Mouse (Mus musculus) right cerebral cortex, postnatal 36 days (tissue): ENCODE results near the gene Gpr155.

ENCODE experiments used
- DNase-seq, 2 experiments: peaks; one replicate each; pipeline ENCODE4 v3.0.0; 2022; ENCODE audit warnings: low spot score in 2 of 2, mixed read lengths in 1 of 2

The Gpr155 gene

GRCm38 (mm10) chr2:73385641-73386355, 574 bp downstream of the Gpr155 start:
- DNase-seq, result peak; percentile 2 to 10

GRCm38 (mm10) chr2:73385172-73385571, 1.2 kb downstream of the Gpr155 start:
- no peak for DNase-seq

- no peak for DNase-seq
Observed at GRCm38 (mm10) chr2:73380298-73380975, 5.9 kb downstream of the Gpr155 start.

- no peak for DNase-seq
Observed at GRCm38 (mm10) chr2:73379656-73380055, 6.7 kb downstream of the Gpr155 start.

GRCm38 (mm10) chr2:73378326-73378725, 8.0 kb downstream of the Gpr155 start:
- no peak for DNase-seq

- no peak for DNase-seq
Observed at GRCm38 (mm10) chr2:73371530-73372335, 14.6 kb downstream of the Gpr155 start.

GRCm38 (mm10) chr2:73363448-73363847, 22.9 kb downstream of the Gpr155 start:
- DNase-seq, result no peak

- DNase-seq, result no peak
Observed at GRCm38 (mm10) chr2:73360536-73360935, 25.8 kb downstream of the Gpr155 start.

GRCm38 (mm10) chr2:73359941-73360340, 26.4 kb downstream of the Gpr155 start:
- no peak for DNase-seq

GRCm38 (mm10) chr2:73357004-73357403, 29.4 kb downstream of the Gpr155 start:
- no peak for DNase-seq

- no peak for DNase-seq
Observed at GRCm38 (mm10) chr2:73351927-73352374, 34.4 kb downstream of the Gpr155 start.

- DNase-seq, result no peak
Observed at GRCm38 (mm10) chr2:73351496-73351895, 34.9 kb downstream of the Gpr155 start.

- no peak for DNase-seq
Observed at GRCm38 (mm10) chr2:73348221-73348620, 38.2 kb downstream of the Gpr155 start.

- no peak for DNase-seq
Observed at GRCm38 (mm10) chr2:73347766-73348165, 38.6 kb downstream of the Gpr155 start.

GRCm38 (mm10) chr2:73347136-73347535, 39.2 kb downstream of the Gpr155 start:
- DNase-seq, result no peak

GRCm38 (mm10) chr2:73346345-73347086, 39.9 kb downstream of the Gpr155 start:
- peak; percentile 31 to 49 for DNase-seq

GRCm38 (mm10) chr2:73345204-73345603, 41.2 kb downstream of the Gpr155 start:
- no peak for DNase-seq

- no peak for DNase-seq
Observed at GRCm38 (mm10) chr2:73343701-73344100, 42.7 kb downstream of the Gpr155 start.

- no peak for DNase-seq
Observed at GRCm38 (mm10) chr2:73338415-73338814, 48.0 kb downstream of the Gpr155 start.

GRCm38 (mm10) chr2:73335949-73336348, 50.4 kb downstream of the Gpr155 start:
- DNase-seq, result no peak

- DNase-seq, result no peak
Observed at GRCm38 (mm10) chr2:73325871-73326270, 60.5 kb downstream of the Gpr155 start.

- no peak for DNase-seq
Observed at GRCm38 (mm10) chr2:73322991-73323390, 63.4 kb downstream of the Gpr155 start.
